Mouse (Mus musculus) heart, embryonic 13.5 days (tissue): Measurements from ENCODE around the gene Fgd6. TPM values are rescaled to one million over a fixed set of nuclear protein-coding genes. Genes with fewer than 3 reads are reported as not detected.

Source experiments
- ATAC-seq: fragments of 200-750 bp; cut with Nextera tagmentation; 2 replicates; pipeline ENCODE4 v1.8.0; 2017; ENCODE audit warnings: moderate TSS enrichment; ENCODE audit not compliant: insufficient number of reproducible peaks, low FRiP score, low TSS enrichment; ENCODE audit errors: extremely low read depth
- H3K27ac ChIP-seq: fragments of 300-500 bp; sonication (generic); replicated peaks from 2 replicates; pipeline ENCODE4 v1.5.1; 2015; ENCODE audit warnings: moderate library complexity, mild to moderate bottlenecking, inconsistent platforms
- H3K27me3 ChIP-seq: fragments of 300-500 bp; sonication (generic); replicated peaks from 2 replicates; pipeline ENCODE4 v1.6.1; 2015; ENCODE audit warnings: mild to moderate bottlenecking, inconsistent platforms
- H3K36me3 ChIP-seq: fragments of 300-500 bp; sonication (generic); 2 replicates; pipeline ENCODE4 v1.6.1; 2015; ENCODE audit warnings: mild to moderate bottlenecking, inconsistent platforms
- H3K4me1 ChIP-seq: fragments of 300-500 bp; sonication (generic); 2 replicates; pipeline ENCODE4 v1.6.1; 2015; ENCODE audit warnings: inconsistent platforms
- H3K4me2 ChIP-seq: fragments of 300-500 bp; sonication (generic); 2 replicates; pipeline ENCODE4 v1.6.1; 2015; ENCODE audit warnings: inconsistent platforms, mild to moderate bottlenecking, moderate library complexity
- H3K4me3 ChIP-seq: fragments of 300-500 bp; sonication (generic); 2 replicates; pipeline ENCODE4 v1.5.1; 2015; ENCODE audit warnings: moderate library complexity, mild to moderate bottlenecking, inconsistent platforms
- H3K9ac ChIP-seq: fragments of 300-500 bp; sonication (generic); 2 replicates; pipeline ENCODE4 v1.6.1; 2015; ENCODE audit warnings: inconsistent platforms, mild to moderate bottlenecking, moderate library complexity
- H3K9me3 ChIP-seq: fragments of 300-500 bp; sonication (generic); 2 replicates; pipeline ENCODE4 v1.6.1; 2016; ENCODE audit warnings: inconsistent platforms
- WGBS: fragments of 180-500 bp; shearing (Covaris S2); methylation state at CpG from one replicate; pipeline ENCODE4 v1.1.7; 2015; ENCODE audit warnings: mixed read lengths; 5-methylcytosine and 5-hydroxymethylcytosine counted together
- polyA plus RNA-seq: library from polyadenylated mRNA; unstranded; fragments of >200 nt; fragmentation: Nextera tagmentation; extraction: Ambion mirVana; gene quantifications from 2 replicates; pipeline ENCODE4 v1.2.1, GENCODE M21; 2015

Fgd6 gene
- polyA plus RNA-seq, 1 experiment from 2014 or later: 2.1 TPM

- no peaks in the 10 kb centered on the region for H3K9me3 ChIP-seq
- WGBS: 92% methylated on average over 13 of the region's 13 CpGs
- H3K36me3 ChIP-seq: peaks cover 29% of the 10 kb centered on the region
- no peak overlapping the region for H3K9ac ChIP-seq
- no peak for ATAC-seq
- H3K4me3 ChIP-seq: no peak overlapping the region
- peaks cover 35% of the 10 kb centered on the region for H3K4me1 ChIP-seq
- H3K27ac ChIP-seq: no peak overlapping the region
- H3K27me3 ChIP-seq: no peaks in the 10 kb centered on the region
- H3K4me2 ChIP-seq: no peak overlapping the region
Observed at GRCm38 (mm10) chr10:94045301-94045700, 9.5 kb downstream of the Fgd6 start.

GRCm38 (mm10) chr10:94047024-94047423 is 11.2 kb downstream of the Fgd6 start:
- H3K27ac ChIP-seq: peak overlapping the region; percentile 78; the same call in 1 of the 2 replicates
- peaks cover 37% of the 10 kb centered on the region for H3K4me1 ChIP-seq
- no peaks in the 10 kb centered on the region for H3K9me3 ChIP-seq
- H3K4me3 ChIP-seq: no peak overlapping the region
- no peak overlapping the region for H3K4me2 ChIP-seq
- no peak for ATAC-seq
- WGBS: 80% methylated on average over 1 of the region's 1 CpGs
- H3K27me3 ChIP-seq: no peaks in the 10 kb centered on the region
- no peak overlapping the region for H3K9ac ChIP-seq
- peaks cover 29% of the 10 kb centered on the region for H3K36me3 ChIP-seq

- Histone ChIP-seq H3K27ac (peak overlapping the region; percentile 78), H3K27me3 (no peaks in the 10 kb centered on the region), H3K4me2 (peak overlapping the region; percentile 36), H3K4me3 (no peak overlapping the region), H3K9ac (0 out of 2 replicates have a peak overlapping the region, but pooled peaks have one; percentile 44), H3K9me3 (no peaks in the 10 kb centered on the region), H3K4me1 (peaks cover 37% of the 10 kb centered on the region), H3K36me3 (peaks cover 29% of the 10 kb centered on the region)
- ATAC-seq: peak; percentile 61
- WGBS: 19% methylated on average over 10 of the region's 10 CpGs
Observed at GRCm38 (mm10) chr10:94047845-94048559, 12.2 kb downstream of the Fgd6 start.

- Histone ChIP-seq H3K9me3 (no peaks in the 10 kb centered on the region), H3K4me3 (no peak overlapping the region), H3K9ac (no peak overlapping the region), H3K27me3 (no peaks in the 10 kb centered on the region), H3K4me1 (peaks cover 40% of the 10 kb centered on the region), H3K27ac (0 out of 2 replicates have a peak overlapping the region, but pooled peaks have one; percentile 20), H3K36me3 (peaks cover 20% of the 10 kb centered on the region), H3K4me2 (no peak overlapping the region)
- no peak for ATAC-seq
- WGBS: 75% methylated on average over 8 of the region's 8 CpGs
Observed at GRCm38 (mm10) chr10:94049121-94049520, 13.3 kb downstream of the Fgd6 start.

- H3K27ac ChIP-seq: no peak overlapping the region
- H3K9me3 ChIP-seq: no peaks in the 10 kb centered on the region
- 91% methylated on average over 5 of the region's 5 CpGs for WGBS
- no peak overlapping the region for H3K4me2 ChIP-seq
- no peak overlapping the region for H3K9ac ChIP-seq
- ATAC-seq: no peak
- H3K36me3 ChIP-seq: peaks cover 4% of the 10 kb centered on the region
- H3K27me3 ChIP-seq: no peaks in the 10 kb centered on the region
- no peak overlapping the region for H3K4me3 ChIP-seq
- peaks cover 40% of the 10 kb centered on the region for H3K4me1 ChIP-seq
Observed at GRCm38 (mm10) chr10:94050736-94051135, 14.9 kb downstream of the Fgd6 start.

- H3K4me2 ChIP-seq: no peak overlapping the region
- no peak overlapping the region for H3K27ac ChIP-seq
- no peak overlapping the region for H3K4me3 ChIP-seq
- no peak overlapping the region for H3K9ac ChIP-seq
- no peaks in the 10 kb centered on the region for H3K9me3 ChIP-seq
- H3K36me3 ChIP-seq: no peaks in the 10 kb centered on the region
- H3K4me1 ChIP-seq: peaks cover 24% of the 10 kb centered on the region
- 92% methylated on average over 6 of the region's 6 CpGs for WGBS
- no peaks in the 10 kb centered on the region for H3K27me3 ChIP-seq
- no peak for ATAC-seq
Observed at GRCm38 (mm10) chr10:94056487-94056886, 20.7 kb downstream of the Fgd6 start.

GRCm38 (mm10) chr10:94059618-94060055 is 23.8 kb downstream of the Fgd6 start:
- no peak overlapping the region for H3K4me3 ChIP-seq
- no peaks in the 10 kb centered on the region for H3K9me3 ChIP-seq
- H3K9ac ChIP-seq: no peak overlapping the region
- 0 out of 2 replicates have a peak overlapping the region, but pooled peaks have one; percentile 5 for H3K27ac ChIP-seq
- H3K4me1 ChIP-seq: peaks cover 36% of the 10 kb centered on the region
- H3K36me3 ChIP-seq: no peaks in the 10 kb centered on the region
- WGBS: 60% methylated on average over 8 of the region's 8 CpGs
- no peak for ATAC-seq
- H3K27me3 ChIP-seq: no peaks in the 10 kb centered on the region
- no peak overlapping the region for H3K4me2 ChIP-seq

GRCm38 (mm10) chr10:94060190-94060589 is 24.4 kb downstream of the Fgd6 start:
- Histone ChIP-seq H3K9me3 (no peaks in the 10 kb centered on the region), H3K4me1 (peaks cover 36% of the 10 kb centered on the region), H3K27me3 (no peaks in the 10 kb centered on the region), H3K4me2 (no peak overlapping the region), H3K27ac (0 out of 2 replicates have a peak overlapping the region, but pooled peaks have one; percentile 2), H3K9ac (no peak overlapping the region), H3K4me3 (no peak overlapping the region), H3K36me3 (no peaks in the 10 kb centered on the region)
- WGBS: 74% methylated on average over 8 of the region's 8 CpGs
- ATAC-seq: no peak

- H3K4me2 ChIP-seq: no peak overlapping the region
- H3K27me3 ChIP-seq: no peaks in the 10 kb centered on the region
- H3K9me3 ChIP-seq: no peaks in the 10 kb centered on the region
- no peak overlapping the region for H3K4me3 ChIP-seq
- H3K4me1 ChIP-seq: peaks cover 50% of the 10 kb centered on the region
- 53% methylated on average over 5 of the region's 5 CpGs for WGBS
- H3K9ac ChIP-seq: no peak overlapping the region
- H3K27ac ChIP-seq: peak overlapping the region; percentile 24
- no peaks in the 10 kb centered on the region for H3K36me3 ChIP-seq
- ATAC-seq: no peak
Observed at GRCm38 (mm10) chr10:94062357-94062756, 26.6 kb downstream of the Fgd6 start.

- 61% methylated on average over 3 of the region's 3 CpGs for WGBS
- Histone ChIP-seq H3K9ac (no peak overlapping the region), H3K4me3 (no peak overlapping the region), H3K4me1 (peaks cover 40% of the 10 kb centered on the region), H3K4me2 (no peak overlapping the region), H3K27me3 (no peaks in the 10 kb centered on the region), H3K9me3 (no peaks in the 10 kb centered on the region), H3K36me3 (no peaks in the 10 kb centered on the region), H3K27ac (peak overlapping the region; percentile 15; the same call in 1 of the 2 replicates)
- no peak for ATAC-seq
Observed at GRCm38 (mm10) chr10:94066896-94067295, 31.1 kb downstream of the Fgd6 start.

- peak; percentile 45; the same call in 1 of the 2 replicates for ATAC-seq
Observed at GRCm38 (mm10) chr10:94068701-94069100, 32.9 kb downstream of the Fgd6 start.

GRCm38 (mm10) chr10:94071641-94072040 is 35.8 kb downstream of the Fgd6 start:
- Histone ChIP-seq H3K4me1 (peaks cover 40% of the 10 kb centered on the region), H3K27ac (peak overlapping the region; percentile 77), H3K4me3 (no peak overlapping the region), H3K27me3 (no peaks in the 10 kb centered on the region), H3K9ac (no peak overlapping the region), H3K36me3 (peaks cover 9% of the 10 kb centered on the region; the same call in 1 of the 2 replicates), H3K4me2 (no peak overlapping the region), H3K9me3 (no peaks in the 10 kb centered on the region)
- no peak for ATAC-seq
- 81% methylated on average over 7 of the region's 7 CpGs for WGBS

More at GRCm38 (mm10) chr10:94068701-94069100, 32.9 kb downstream of the Fgd6 start:
- Histone ChIP-seq H3K4me2 (no peak overlapping the region), H3K4me3 (no peak overlapping the region), H3K27ac (peak overlapping the region; percentile 45), H3K9ac (no peak overlapping the region), H3K27me3 (no peaks in the 10 kb centered on the region), H3K36me3 (no peaks in the 10 kb centered on the region), H3K9me3 (no peaks in the 10 kb centered on the region), H3K4me1 (peaks cover 47% of the 10 kb centered on the region)
- 73% methylated on average over 5 of the region's 5 CpGs for WGBS
